Mouse (Mus musculus): Measurements from ENCODE around the gene Coasy.

The Coasy gene

GRCm38 (mm10) chr11:101082208-101083082 is at the start of gene Coasy:
Gene Coasy (plus strand): TSS chr11:101082565.
- peak; percentile 76 to 81 for DNase-seq (ENCODE audit: low spot score in 2 of 2)

GRCm38 (mm10) chr11:101033856-101034500 is 48.4 kb upstream of the Coasy start:
- no peak for DNase-seq (ENCODE audit: low spot score in 2 of 2)

GRCm38 (mm10) chr11:101034614-101035327 is 47.6 kb upstream of the Coasy start:
- no peak for DNase-seq (ENCODE audit: low spot score in 2 of 2)

- DNase-seq (ENCODE audit: low spot score in 2 of 2): no peak
These were observed 47.1 kb upstream of the Coasy start for GRCm38 (mm10) chr11:101035328-101035695.

GRCm38 (mm10) chr11:101037795-101038194 is 44.6 kb upstream of the Coasy start:
- DNase-seq (ENCODE audit: low spot score in 2 of 2): no peak

GRCm38 (mm10) chr11:101045826-101046225 is 36.5 kb upstream of the Coasy start:
- DNase-seq (ENCODE audit: low spot score in 2 of 2): no peak

- DNase-seq (ENCODE audit: low spot score in 2 of 2): no peak
These were observed 35.9 kb upstream of the Coasy start for GRCm38 (mm10) chr11:101046440-101046839.

GRCm38 (mm10) chr11:101047502-101047901 is 34.9 kb upstream of the Coasy start:
- no peak for DNase-seq (ENCODE audit: low spot score in 2 of 2)

GRCm38 (mm10) chr11:101050359-101050758 is 32.0 kb upstream of the Coasy start:
- no peak for DNase-seq (ENCODE audit: low spot score in 2 of 2)

GRCm38 (mm10) chr11:101051051-101051493 is 31.3 kb upstream of the Coasy start:
- no peak for DNase-seq (ENCODE audit: low spot score in 2 of 2)

GRCm38 (mm10) chr11:101051617-101052016 is 30.7 kb upstream of the Coasy start:
- no peak for DNase-seq (ENCODE audit: low spot score in 2 of 2)

- DNase-seq (ENCODE audit: low spot score in 2 of 2): peak in 1 of 2 experiments; percentile 83
These were observed 29.5 kb upstream of the Coasy start for GRCm38 (mm10) chr11:101052751-101053473.

- no peak for DNase-seq (ENCODE audit: low spot score in 2 of 2)
These were observed 28.4 kb upstream of the Coasy start for GRCm38 (mm10) chr11:101053974-101054373.

- DNase-seq (ENCODE audit: low spot score in 2 of 2): no peak
These were observed 26.9 kb upstream of the Coasy start for GRCm38 (mm10) chr11:101055418-101055817.

- peak in 1 of 2 experiments; percentile 85 for DNase-seq (ENCODE audit: low spot score in 2 of 2)
These were observed 25.5 kb upstream of the Coasy start for GRCm38 (mm10) chr11:101056885-101057284.

GRCm38 (mm10) chr11:101057860-101058259 is 24.5 kb upstream of the Coasy start:
- DNase-seq (ENCODE audit: low spot score in 2 of 2): peak; percentile 71 to 75

- DNase-seq (ENCODE audit: low spot score in 2 of 2): no peak
These were observed 23.6 kb upstream of the Coasy start for GRCm38 (mm10) chr11:101058726-101059125.

GRCm38 (mm10) chr11:101059473-101059872 is 22.9 kb upstream of the Coasy start:
- DNase-seq (ENCODE audit: low spot score in 2 of 2): no peak

GRCm38 (mm10) chr11:101060126-101060525 is 22.2 kb upstream of the Coasy start:
- peak in 1 of 2 experiments; percentile 74 for DNase-seq (ENCODE audit: low spot score in 2 of 2)

- no peak for DNase-seq (ENCODE audit: low spot score in 2 of 2)
These were observed 21.3 kb upstream of the Coasy start for GRCm38 (mm10) chr11:101061049-101061448.

- DNase-seq (ENCODE audit: low spot score in 2 of 2): peak in 1 of 2 experiments; percentile 68
These were observed 20.0 kb upstream of the Coasy start for GRCm38 (mm10) chr11:101062165-101062884.

Data from urinary bladder, adult 18-20 months (tissue).